Mouse (Mus musculus): ENCODE measurements around the gene Samhd1.

The Samhd1 gene

DNA sequence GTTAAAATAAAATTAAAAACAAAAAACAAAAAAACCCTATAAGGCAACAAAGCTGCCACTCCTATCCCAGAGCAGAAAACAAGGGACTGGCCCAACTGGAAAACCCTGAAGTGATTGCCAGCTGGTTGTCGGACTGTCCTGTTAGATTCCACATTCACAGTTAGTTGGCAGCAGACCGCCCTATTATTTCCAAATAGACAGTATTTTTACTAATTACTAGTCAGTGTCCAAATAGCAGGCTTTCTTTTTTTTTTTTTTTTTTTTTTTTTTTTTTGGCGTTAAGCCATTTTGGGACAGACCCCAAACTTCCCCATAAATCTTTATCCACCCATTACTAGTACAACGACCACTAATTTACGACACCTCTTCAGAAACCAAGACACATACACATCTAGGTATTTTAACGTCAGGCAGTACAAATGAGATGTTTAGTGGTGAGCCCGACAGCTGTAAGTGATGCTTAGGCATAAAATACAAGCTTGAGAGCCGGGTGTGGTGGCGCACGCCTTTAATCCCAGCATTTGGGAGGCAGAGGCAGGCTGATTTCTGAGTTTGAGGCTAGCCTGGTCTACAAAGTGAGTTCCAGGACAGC lies 560 bp upstream of the Samhd1 start:
- DNase-seq: no peak

DNA sequence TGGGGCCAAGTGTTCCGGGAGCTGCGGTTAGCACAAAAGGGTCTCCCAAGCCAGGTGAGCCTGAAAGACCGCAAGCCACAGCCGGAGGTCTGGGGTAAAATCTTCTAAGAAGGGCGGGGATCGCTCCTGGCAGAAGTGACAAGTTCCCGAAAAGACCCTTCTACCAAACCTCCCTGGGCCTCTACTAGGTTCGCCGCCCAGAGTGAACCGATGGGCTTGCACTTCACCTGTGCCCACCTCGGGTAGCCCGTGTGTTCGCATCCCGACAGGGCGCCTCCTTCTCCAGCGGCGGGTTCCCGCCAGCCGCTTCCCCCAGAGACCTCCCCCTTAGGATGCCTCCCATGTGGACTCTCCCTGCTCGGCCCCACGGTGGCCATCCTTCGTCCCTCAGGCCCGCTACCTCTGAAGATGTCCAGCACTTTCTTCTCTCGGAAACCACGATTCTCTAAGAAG lies 560 bp downstream of the Samhd1 start:
- peak; percentile 46 for DNase-seq

DNA sequence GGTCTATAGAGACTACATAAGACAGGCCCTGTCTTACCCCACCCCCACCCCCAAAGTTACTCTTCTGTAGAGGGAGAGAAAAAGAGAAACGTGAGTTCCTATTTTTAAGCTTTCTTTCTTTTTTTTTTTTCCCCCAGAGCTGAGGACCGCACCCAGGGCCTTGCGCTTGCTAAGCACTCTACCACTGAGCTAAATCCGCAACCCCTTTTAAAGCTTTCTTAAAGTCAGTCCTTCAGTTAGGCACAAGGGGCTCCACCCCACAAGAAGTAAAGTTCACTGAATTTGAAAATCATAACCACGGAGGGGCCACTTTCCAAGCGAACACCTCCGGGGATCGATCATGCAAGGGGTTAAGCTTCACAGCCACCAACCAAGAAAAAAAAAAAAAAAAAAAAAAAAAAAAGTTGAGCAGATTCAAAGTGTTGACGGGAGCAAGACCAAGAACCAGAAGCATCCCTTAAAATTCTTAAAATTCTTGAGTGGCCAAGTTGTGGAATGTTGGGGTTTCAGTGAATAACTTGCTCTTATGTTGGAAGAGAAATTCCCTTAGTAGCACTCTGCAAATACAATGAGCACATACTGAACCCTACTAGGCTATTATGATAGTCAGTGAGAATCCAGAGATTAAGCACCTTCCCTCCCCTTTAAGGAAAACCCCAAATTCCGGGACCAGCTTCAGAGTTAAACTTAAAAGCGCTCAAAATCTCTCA lies 1.1 kb downstream of the Samhd1 start:
- no peak for DNase-seq

DNA sequence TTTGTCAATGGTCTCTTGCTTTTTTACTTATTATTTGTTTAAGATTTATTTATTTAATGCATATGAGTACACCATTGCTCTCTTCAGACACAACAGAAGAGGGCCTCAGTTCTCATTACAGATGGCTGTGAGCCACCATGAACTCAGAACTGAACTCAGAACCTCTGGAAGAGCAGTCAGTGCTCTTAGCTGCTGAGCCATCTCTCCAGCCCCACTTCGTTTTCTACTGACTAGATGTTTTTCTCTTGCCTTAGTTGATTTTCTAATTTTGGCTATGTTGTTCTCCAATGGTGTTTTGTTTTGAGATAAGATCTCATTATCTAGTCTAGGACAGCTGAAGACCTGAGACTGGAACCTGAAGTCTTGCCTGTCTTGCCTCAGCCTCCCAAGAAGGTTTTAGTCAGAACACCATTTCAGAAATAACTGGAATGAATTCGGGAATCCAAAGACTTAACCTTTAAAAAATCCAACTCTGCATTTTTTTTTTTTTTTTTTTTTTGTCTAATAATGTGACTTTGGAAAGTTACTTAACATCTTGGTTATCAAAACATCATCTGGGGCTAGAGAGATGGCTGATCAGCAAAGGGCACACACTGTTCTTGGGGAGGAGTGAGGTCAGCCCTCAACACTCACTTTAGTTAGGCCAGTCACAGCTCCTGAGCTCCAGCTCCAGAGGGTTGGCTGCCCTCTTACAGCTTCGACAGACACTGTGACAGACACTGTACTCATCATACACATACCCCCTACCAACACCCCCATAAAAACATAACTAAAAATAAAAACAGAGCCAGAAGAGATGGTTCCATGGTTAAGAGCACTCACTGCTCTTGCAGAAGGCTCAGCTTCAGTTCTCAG lies 2.2 kb downstream of the Samhd1 start:
- DNase-seq: no peak

DNA sequence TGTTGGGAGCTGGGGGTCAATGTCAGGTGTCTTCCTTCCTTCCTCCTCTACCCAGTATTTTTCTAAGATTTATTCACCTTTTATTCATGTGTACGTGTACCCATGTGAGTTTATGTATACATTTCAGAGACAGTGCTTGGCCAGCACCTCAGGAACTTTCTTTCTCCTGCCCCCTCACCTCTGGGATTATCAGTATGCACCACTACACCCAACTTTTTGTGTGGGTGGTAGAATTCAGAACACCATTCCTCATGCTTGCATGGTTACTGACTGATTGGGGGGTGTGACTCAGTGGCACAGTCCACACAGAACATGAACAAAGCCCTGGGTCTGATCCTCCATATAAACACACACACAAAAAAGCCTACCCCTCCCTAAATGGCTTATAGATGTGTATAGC lies 3.0 kb downstream of the Samhd1 start:
- DNase-seq: no peak

DNA sequence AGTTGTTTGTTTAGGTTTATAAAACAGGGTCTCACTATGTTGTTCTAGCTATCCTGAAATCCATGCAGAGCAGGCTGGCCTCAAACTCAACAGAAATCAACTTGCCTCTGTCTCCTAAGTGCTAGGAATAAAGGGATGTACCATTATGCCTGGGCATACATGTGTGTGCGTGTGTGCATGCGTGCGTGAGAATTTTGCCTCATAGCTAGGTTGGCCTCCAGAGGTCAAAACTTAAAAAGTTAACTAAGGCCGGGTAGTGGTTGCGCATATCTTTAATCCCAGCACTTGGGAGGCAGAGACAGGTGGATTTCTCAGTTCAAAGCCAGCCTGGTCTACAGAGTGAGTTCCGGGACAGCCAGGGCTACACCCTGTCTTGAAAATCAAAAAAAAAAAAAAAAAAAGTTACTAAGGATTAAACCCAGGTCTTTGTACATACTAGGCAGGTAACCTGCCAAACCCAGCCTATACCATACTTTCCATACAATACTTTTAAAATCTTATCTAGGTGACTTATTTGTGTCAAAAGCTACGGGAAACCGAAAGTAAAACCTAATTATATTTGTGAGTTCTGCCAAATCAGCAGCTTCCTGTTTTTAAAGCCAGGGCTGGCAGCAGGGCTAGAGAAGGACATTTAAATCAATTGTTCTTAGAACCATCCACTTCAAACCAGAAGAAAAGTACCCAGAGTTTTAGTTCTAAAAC lies 4.1 kb downstream of the Samhd1 start:
- no peak for DNase-seq

DNA sequence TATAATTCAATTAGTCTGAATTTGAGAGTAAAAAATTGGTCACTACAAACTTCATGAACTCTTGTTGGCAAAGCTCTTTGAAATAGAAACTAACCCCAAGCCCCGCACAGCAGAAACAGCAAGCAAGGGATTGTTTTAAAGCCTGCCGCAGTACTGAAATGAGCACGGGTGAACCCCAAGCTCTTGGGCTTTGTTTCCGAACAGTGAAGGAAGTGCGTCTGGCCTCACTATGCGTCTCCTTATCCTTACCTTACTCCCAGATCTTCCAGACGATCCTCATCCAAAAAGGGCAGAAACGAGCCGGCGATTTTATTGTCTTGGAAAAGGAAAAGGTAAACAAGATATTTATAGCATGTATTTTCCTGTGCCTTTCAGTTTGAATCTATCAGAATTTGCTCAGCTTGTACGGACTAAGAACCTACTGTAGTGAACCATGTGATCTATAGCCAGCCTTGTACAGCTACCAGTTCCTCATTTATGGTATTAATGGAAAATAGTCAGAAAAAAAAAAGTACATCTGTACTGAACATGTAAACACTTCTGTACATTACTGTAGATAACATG lies 5.4 kb downstream of the Samhd1 start:
- DNase-seq: no peak

DNA sequence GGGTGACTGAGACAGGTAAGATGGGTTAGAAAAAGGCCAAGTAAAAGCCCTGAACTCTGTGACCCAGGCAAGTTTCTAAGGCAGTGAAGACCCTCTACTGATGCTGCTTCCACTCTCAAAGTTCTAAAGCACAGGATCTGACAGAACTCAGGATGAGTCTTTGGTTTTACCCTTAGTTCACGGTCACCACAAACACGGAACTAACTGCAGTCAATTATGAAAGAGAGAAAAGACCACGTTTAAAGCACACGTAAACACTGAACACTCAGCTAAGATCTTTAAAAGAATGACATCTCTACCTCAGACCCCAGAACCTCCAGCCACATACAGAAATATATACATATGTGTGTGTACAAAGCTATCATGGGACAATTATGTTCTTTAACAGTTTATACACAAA lies 6.0 kb downstream of the Samhd1 start:
- no peak for DNase-seq

DNA sequence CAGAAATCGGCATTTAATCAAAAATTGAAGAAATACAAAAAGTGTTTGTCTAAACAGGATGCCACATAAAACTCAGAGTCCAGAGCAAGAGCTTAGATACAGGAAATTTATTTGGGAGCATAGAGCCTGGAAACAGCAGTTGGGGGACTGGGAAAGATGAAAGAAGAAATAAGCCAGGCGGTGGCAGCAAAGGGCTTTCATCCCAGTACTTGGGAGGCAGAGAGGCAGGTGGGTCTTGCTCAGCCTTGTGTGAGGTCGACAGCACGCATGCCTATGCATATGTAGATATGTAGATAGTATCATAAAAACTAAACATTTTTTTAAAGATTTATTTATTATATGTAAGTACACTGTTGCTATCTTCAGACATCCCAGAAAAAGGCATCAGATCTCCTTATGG lies 7.0 kb downstream of the Samhd1 start:
- no peak for DNase-seq

DNA sequence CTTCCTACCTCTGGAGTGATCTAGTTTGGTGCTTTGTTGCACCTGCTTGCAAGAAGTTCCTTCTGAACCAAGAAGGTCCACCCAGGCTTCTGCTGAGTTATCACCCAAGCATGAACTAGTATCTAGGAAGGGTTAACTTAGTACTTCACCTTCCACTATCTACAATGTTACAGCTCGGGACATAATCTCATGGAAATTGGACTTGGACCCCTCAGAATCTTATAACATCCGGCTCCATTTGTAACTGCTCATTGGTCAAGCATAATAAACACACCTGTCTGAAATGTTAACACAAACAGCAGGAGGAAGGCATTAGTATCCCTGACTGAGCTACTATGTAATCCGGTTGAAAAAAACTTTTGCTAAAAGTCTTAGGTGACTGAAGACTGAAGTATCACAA lies 7.7 kb downstream of the Samhd1 start:
- DNase-seq: no peak

DNA sequence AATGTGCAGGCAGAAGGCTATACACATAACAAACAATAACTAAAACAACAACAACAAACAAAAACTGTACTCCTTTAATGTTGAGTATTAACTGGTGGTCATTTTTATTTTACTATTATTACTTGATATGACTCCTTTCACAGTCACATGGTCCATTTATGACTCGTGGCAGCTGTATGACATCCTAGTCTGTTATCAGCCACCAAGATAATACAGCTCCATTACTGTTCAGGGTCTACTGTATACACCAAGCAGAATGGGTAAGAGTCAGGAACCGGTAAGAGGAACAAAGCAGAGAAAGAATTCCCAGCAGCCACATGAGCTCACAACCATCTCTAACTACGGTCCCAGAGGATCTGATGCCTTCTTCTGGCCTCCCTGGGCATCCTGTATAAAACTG lies 9.8 kb downstream of the Samhd1 start:
- DNase-seq: no peak

DNA sequence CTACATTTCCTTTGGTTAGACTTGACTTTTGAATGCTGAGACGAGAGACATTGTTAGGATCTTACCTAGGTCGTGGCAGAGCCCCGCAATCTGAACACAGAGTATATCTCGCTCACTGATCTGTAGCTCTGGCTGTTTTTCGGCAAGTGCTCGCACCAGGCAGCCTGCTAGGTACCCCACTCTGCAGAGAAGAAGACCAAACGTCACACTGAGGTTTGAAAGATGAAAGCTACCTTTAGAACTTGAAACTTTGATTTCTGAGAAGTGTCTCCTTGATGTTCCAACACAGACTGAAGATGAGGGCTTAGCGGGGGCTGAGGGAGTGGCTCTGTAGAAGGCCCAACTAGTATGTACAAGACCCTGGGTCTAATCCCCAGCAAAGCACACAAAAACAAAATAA lies 13.3 kb downstream of the Samhd1 start:
- peak; percentile 24 to 65 for DNase-seq

DNA sequence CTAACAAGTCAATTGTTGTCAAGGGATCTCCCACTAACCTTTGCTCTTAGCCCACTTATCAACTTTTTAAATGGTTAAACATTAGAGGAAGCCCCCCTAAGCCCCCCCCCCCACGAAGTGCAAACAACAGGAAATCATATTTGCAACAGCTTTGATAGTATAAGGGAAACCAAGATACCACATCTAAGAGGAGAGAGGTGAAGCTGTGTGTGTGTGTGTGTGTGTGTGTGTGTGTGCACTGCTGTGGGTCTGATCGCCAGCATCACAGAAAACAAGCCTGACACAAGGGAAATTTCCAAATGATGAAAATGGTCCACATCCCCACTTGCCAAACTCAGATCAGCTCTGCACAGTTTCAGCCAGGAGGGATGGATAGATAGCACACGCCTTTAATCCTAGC lies 16.0 kb downstream of the Samhd1 start:
- peak; percentile 21 to 35 for DNase-seq

DNA sequence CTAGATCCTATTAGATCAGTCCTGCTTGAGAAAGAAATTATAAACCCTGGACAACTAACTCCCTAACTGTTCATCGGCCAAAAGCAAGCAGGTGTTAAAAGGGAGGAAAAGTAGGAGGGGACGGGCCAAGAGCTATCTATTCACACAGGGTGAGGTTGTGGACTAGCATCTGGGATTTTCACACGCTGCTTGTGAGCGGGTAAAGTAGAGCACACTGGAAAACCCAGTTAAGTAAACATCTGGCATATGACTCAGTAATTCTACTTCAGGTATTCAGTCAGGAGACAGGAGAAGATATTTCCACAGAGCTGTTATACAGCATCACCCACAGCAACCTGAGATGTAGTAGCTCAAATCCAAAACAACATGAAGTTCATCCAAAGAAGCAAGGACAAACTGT lies 16.5 kb downstream of the Samhd1 start:
- DNase-seq: no peak

DNA sequence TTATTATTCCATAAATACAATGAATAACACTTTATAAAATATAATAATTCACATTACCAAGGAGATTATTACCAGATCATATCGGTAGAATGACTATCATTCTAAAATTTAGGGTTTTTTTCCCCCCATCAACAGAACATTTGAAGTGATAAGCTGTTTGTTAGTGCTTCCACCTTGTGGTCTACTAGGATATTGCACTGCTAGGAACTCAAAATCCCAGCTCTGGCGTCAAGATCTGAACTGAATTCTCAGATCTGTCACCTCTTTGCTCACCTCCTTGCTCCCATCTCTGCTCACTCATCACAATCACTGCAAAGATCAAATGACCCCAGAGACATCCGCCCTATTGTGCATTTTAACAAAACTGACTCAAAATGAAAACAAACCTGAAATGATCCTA lies 18.1 kb downstream of the Samhd1 start:
- DNase-seq: no peak

DNA sequence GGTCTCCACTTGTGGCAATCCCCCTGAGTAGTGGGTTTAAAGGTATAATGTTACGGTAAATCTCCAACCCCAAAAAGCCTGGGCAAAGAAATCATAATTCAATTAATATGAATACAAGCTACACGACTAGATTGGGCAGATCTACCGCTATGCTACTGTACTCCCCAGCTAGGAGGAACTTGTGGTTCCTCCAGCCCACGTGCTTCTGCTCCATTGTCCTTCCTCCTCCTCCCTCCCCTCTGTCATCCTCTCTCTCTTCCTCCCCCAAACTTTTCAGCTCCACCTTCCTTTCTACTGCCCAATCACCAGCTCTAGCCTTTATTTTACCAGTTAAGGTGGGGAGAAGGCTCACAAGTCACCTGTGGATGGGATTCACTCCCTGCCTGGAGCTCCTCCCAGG lies 26.8 kb downstream of the Samhd1 start:
- DNase-seq: no peak

DNA sequence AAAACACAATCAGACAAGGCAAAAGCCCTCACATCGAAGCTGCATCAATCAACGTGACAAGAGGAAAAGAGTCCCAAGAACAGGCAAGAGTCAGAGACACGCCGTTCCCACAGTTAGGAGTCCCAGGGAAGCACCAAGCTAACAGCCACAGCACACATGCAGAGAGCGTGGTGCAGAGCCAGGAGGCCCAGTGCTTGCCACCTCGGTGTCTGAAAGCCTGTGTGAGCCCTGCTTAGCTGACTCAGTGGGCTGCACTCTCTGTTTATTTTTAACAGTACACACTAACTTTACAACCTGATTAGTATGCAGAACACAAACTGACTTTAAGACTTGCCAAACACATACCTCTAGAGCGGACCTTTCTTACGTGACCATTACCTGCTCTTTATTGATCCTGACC lies 30.6 kb downstream of the Samhd1 start:
- no peak for DNase-seq

DNA sequence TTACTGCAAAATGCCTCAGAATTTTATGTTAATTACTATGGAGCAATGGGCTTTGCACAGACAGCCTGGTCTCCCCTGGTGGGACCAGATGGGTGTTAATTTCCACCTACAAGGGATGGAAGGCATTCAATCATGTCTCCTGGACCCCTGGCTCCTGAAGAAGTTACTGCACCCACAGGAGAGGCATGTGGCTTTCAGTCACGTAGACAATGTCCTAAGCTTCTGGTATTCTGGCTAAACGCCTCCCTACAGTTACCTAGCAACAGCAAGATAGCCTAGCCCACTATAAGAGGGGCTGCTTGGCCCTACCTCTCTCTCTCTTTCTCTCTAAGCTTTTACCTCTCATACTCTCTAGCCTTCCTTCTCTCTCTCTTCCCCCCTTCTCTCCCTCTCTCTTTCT lies 32.8 kb downstream of the Samhd1 start:
- no peak for DNase-seq

DNA sequence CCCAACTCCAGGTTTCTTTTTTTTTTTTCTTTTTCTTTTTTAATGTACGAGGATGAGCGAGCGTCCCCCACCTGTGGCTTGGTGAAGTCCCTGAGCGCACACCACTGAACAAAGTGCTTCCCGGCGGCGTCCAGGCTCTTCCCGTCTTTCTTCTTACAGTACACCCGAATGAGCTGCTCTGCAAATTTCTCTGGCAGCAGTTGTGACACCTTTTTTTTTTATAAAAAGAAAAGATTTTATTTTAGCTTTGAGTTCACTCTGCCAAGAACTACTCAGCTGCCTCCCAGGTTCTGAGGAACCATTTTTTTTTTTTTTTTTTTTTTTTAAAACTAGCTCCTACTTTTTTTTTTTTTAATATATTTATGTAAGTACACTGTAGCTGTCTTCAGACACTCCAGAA lies 33.4 kb downstream of the Samhd1 start:
- no peak for DNase-seq

DNA sequence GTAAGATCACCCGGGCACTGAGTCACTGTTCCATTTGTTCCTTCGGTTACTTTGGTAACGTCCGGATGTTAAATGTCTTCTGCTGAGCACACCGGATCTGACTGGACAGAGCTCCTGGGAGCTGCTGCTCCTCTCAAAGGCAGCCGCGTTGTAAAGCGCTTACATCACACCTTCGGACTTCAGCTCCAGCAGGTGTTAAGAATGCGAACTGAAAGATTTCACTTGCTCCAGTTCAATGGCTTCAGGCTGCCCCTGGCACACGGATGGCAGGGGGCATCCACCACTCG lies 34.8 kb downstream of the Samhd1 start:
- DNase-seq: no peak

DNA sequence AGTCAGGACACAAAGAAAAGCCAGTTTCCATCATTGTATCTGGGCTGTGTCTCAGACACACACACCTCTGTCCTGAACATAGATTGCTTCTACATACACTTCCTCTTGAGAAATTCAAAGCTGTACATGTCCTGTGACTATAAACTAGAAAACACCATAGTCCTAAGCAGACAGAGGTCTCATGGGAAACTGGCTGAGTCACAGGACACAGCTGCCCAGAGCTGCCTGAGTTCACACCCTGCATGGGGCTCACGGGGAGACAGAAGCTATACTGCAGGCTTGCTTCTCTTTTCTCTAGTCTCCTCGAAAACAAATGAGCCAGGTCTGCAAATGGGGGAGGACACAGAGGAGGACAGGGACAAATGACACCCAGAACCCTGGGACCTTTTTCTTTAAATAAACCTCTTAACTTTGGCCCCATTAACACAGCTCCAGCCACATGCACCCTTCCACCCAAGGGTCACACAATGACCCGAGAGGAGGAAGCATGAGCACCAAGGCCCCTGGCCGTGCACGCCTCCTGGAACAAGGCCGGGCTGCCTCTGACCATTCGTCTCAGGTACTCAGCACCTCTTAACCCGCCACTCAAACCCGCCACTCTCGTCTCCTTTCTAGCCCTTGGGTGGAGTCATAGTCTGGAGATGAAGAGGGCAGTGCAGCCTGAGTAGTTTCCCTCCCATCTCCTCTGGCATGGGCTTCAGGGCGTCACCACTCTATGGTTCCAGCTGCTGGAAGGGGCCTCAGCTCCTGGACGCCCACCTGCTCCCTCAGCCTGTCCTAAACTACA lies 35.3 kb downstream of the Samhd1 start:
- DNase-seq: no peak

DNA sequence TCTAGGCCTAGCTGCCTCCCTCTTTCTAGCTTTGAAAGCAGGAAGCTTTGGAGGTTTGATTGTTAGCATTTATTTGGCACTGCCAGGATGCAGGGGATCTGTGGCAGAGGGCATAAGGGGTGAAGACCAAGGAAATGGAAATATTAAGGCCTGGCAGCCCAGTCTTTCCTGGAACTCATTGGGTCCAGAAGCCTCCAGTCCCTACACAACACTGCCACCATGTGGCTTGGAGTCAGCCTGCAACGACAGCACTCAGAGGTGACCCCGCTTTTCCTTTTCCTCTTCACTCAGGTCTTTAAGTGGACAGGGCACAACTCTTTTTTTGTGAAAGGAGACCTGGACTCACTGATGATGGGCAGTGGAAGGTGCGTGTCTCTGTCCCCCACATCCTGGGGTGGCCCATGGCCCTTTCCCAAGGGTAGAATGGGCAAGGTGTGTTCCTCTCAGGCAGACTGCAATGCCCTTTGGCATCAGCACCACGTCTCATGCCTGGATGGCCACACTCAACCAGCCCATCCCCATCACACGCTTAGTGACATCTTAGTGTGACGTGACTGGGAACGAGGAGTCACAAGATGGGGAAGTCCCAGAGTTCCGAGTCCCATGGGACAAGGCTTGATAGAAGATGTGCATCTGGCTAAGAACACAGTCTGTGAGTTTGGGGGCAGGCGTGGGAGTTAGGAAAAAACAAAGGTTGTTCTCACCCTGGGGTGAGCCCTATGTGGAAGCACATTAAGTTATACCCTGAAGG lies 39.9 kb downstream of the Samhd1 start:
- peak; percentile 33 to 47 for DNase-seq
